In the genomic region with DNA sequence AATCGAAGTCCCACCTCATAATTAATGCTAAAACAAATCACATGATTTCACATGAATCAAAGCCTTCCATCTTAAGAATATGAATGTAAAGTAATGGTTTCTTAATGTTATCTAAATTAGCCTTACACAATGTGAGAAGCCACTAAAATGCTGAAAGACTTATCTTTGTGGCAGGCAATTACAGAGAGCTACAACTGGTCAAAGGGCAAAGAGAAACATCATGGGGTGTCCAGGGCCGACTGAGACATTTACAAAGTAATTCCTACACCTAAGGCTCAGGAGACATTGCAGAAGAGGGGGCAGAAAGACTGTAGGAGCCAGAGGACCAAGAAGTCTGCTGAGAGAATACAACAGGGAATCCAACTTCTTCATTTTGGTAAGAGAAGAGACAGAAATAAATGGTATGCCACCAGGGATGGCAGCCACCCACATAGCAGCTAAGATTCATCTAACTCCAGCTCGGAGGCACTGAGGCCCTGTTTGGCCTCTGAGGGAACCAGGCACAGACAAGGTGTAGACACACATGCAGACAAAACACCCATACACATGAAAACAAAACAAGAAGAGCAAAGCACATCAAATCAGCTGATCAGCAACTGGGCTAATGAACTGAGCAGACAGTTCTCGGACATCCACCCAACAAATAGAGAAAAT, we compare ENCODE assay signal across 28 mouse cellular contexts. TPM values are rescaled to one million over a fixed set of nuclear protein-coding genes. Genes with fewer than 3 reads are reported as not detected.
DNase-seq lines count a peak whose midpoint lies in the region; ATAC-seq and TF ChIP-seq lines count a peak whose summit lies in the region.
"Had no signal": no experiment of that assay in that cellular context is flagged by ENCODE, and none has a peak within 500 bp of the region (broad histone marks: within the 10 kb centered on the region; RNA-seq: fewer than 3 reads in every experiment).

No protein-coding gene starts in this region.

- H3K27me3 ChIP-seq in liver, embryonic 15.5 days, result no peaks in the 10 kb centered on the region
- H3K27me3 ChIP-seq in liver, embryonic 11.5 days (replicated peaks; ENCODE audit: control insufficient read depth, insufficient read depth, low read length), result no peaks in the 10 kb centered on the region
- H3K27me3 ChIP-seq in small intestine, adult 2 months (ENCODE audit: control insufficient read depth, insufficient read depth, low read length), result no peaks in the 10 kb centered on the region
- H3K27me3 ChIP-seq: embryonic facial prominence, embryonic 13.5 days; forebrain, embryonic 12.5 days; forebrain, embryonic 15.5 days; heart, embryonic 13.5 days; hindbrain, embryonic 12.5 days; hindbrain, embryonic 15.5 days had no signal

- no peak for TF ChIP-seq CTCF in small intestine, adult 2 months (IDR thresholded peaks at IDR 0.05; ENCODE audit: extremely low read depth, insufficient read length, insufficient replicate concordance, low read depth, low read length)

- no peak for DNase-seq in frontal cortex, postnatal 14 days (ENCODE audit: low spot score in 2 of 2)
- peak; percentile 53 for DNase-seq in kidney, adult 9 months
- no peak for DNase-seq in kidney, adult 11 months
- no peak for DNase-seq in liver, embryonic 11.5 days (ENCODE audit: low spot score)
- DNase-seq in embryo, embryonic 10.5 days (ENCODE audit: low spot score), result no peak
- DNase-seq: adrenal gland, adult 8-10 months; adrenal gland, postnatal 25 days; cerebellum, adult 18-20 months; cerebellum, adult 9-10 months; cerebellum, postnatal 14 days; gastrocnemius, adult 2 months; gastrocnemius, postnatal 14 days; heart, adult 2 months; heart, postnatal 14 days; heart, postnatal 4 days had no signal

- peak; percentile 84 for ATAC-seq in frontal cortex, adult (ENCODE audit: low TSS enrichment)
- ATAC-seq in liver, embryonic 15.5 days (ENCODE audit: insufficient read depth), result no peak
- no peak for ATAC-seq in liver, embryonic 11.5 days (replicated peaks; ENCODE audit: low FRiP score)
- ATAC-seq: activated CD4-positive, CD25-positive, alpha-beta regulatory T cell, adult 4 months; forebrain, embryonic 15.5 days had no signal

- H3K36me3 ChIP-seq in liver, embryonic 15.5 days (replicated peaks), result peaks cover 43% of the 10 kb centered on the region
- peaks cover 13% of the 10 kb centered on the region; the same call in 1 of the 2 replicates for H3K36me3 ChIP-seq in liver, embryonic 11.5 days (ENCODE audit: control insufficient read depth, insufficient read depth, low read length)
- peaks cover 42% of the 10 kb centered on the region for H3K36me3 ChIP-seq in small intestine, adult 2 months (ENCODE audit: control insufficient read depth, insufficient read depth, low read length)

- WGBS in liver, embryonic 15.5 days (ENCODE audit: insufficient replicate concordance), result 58% methylated on average over 4 of the region's 4 CpGs
- WGBS in liver, embryonic 11.5 days, result 80% methylated on average over 4 of the region's 4 CpGs
- 52% methylated on average over 4 of the region's 4 CpGs for WGBS in small intestine, adult 2 months

- TF ChIP-seq POLR2A in small intestine, adult 2 months (IDR thresholded peaks at IDR 0.05; ENCODE audit: low read depth, low read length), result no peak

- H3K9ac ChIP-seq in liver, embryonic 15.5 days, result no peak overlapping the region
- H3K9ac ChIP-seq in liver, embryonic 11.5 days (ENCODE audit: low read depth, low read length), result no peak overlapping the region
- H3K9ac ChIP-seq: embryonic facial prominence, embryonic 13.5 days; forebrain, embryonic 12.5 days; forebrain, embryonic 15.5 days; heart, embryonic 13.5 days; hindbrain, embryonic 12.5 days; hindbrain, embryonic 15.5 days had no signal

- no peaks in the 10 kb centered on the region for H3K9me3 ChIP-seq in liver, embryonic 15.5 days (replicated peaks)
- no peaks in the 10 kb centered on the region for H3K9me3 ChIP-seq in liver, embryonic 11.5 days (ENCODE audit: control insufficient read depth, low read length)
- H3K9me3 ChIP-seq: embryonic facial prominence, embryonic 13.5 days; forebrain, embryonic 12.5 days; forebrain, embryonic 15.5 days; heart, embryonic 10.5 days; heart, embryonic 13.5 days; hindbrain, embryonic 12.5 days; hindbrain, embryonic 15.5 days had no signal

- no peak overlapping the region for H3K4me3 ChIP-seq in liver, embryonic 15.5 days (replicated peaks)
- H3K4me3 ChIP-seq in liver, embryonic 11.5 days (ENCODE audit: low read depth, low read length), result no peak overlapping the region
- H3K4me3 ChIP-seq in small intestine, adult 2 months (ENCODE audit: low read depth, low read length), result no peak overlapping the region
- H3K4me3 ChIP-seq: embryonic facial prominence, embryonic 13.5 days; erythroblast, embryonic 14.5 days; forebrain, embryonic 12.5 days; forebrain, embryonic 15.5 days; gastrocnemius, adult 2 months; heart, adult 2 months; heart, embryonic 10.5 days; heart, embryonic 13.5 days; hindbrain, embryonic 12.5 days; hindbrain, embryonic 15.5 days had no signal

- no peak overlapping the region for H3K4me2 ChIP-seq in liver, embryonic 15.5 days
- H3K4me2 ChIP-seq in liver, embryonic 11.5 days, result no peak overlapping the region
- H3K4me2 ChIP-seq: embryonic facial prominence, embryonic 13.5 days; forebrain, embryonic 12.5 days; forebrain, embryonic 15.5 days; heart, embryonic 13.5 days; hindbrain, embryonic 12.5 days; hindbrain, embryonic 15.5 days had no signal

- 0 out of 2 replicates have a peak, but pooled peaks cover 3% of the 10 kb centered on the region for H3K4me1 ChIP-seq in liver, embryonic 15.5 days (replicated peaks)
- no peaks in the 10 kb centered on the region for H3K4me1 ChIP-seq in liver, embryonic 11.5 days (replicated peaks; ENCODE audit: control insufficient read depth, insufficient read depth, low read length)
- peaks cover 4% of the 10 kb centered on the region; the same call in 1 of the 2 replicates for H3K4me1 ChIP-seq in small intestine, adult 2 months (ENCODE audit: control insufficient read depth, insufficient read depth, insufficient read length, low read length)
- H3K4me1 ChIP-seq: embryonic facial prominence, embryonic 13.5 days; forebrain, embryonic 12.5 days; forebrain, embryonic 15.5 days; heart, embryonic 10.5 days; heart, embryonic 13.5 days; hindbrain, embryonic 12.5 days; hindbrain, embryonic 15.5 days had no signal

- 0 out of 2 replicates have a peak overlapping the region, but pooled peaks have one; percentile 14 for H3K27ac ChIP-seq in liver, embryonic 15.5 days (replicated peaks)
- H3K27ac ChIP-seq in liver, embryonic 11.5 days (ENCODE audit: low read depth, low read length), result no peak overlapping the region
- peak overlapping the region; percentile 76 for H3K27ac ChIP-seq in small intestine, adult 2 months (ENCODE audit: insufficient read depth, low read depth, low read length)
- H3K27ac ChIP-seq: embryonic facial prominence, embryonic 13.5 days; forebrain, embryonic 12.5 days; forebrain, embryonic 15.5 days; gastrocnemius, adult 2 months; heart, adult 2 months; heart, embryonic 10.5 days; heart, embryonic 13.5 days; hindbrain, embryonic 12.5 days; hindbrain, embryonic 15.5 days had no signal

RNA-seq across cellular contexts. Expression of a gene that starts 14.3 kb away (rescaled TPM):
- 17.8 and 20.6 TPM in 2 replicates for polyA plus RNA-seq in liver, embryonic 15.5 days (2015; fragmentation: Nextera tagmentation; extraction: Ambion mirVana)
- polyA plus RNA-seq in liver, embryonic 11.5 days (2014; fragmentation: Nextera tagmentation; extraction: Ambion mirVana), result 22.4 and 24.2 TPM in 2 replicates
- 4.1 and 10.9 TPM in 2 replicates for polyA plus RNA-seq in small intestine, adult 2 months (2012; rRNA removed)

RNA-seq across cellular contexts. Expression of a gene that starts 26.3 kb away (rescaled TPM):
- polyA plus RNA-seq in liver, embryonic 15.5 days (2015; fragmentation: Nextera tagmentation; extraction: Ambion mirVana), result 26.7 and 31.2 TPM in 2 replicates
- polyA plus RNA-seq in liver, embryonic 11.5 days (2014; fragmentation: Nextera tagmentation; extraction: Ambion mirVana), result 4.4 and 5.1 TPM in 2 replicates
- polyA plus RNA-seq in small intestine, adult 2 months (2012; rRNA removed), result 0.37 and 0.71 TPM in 2 replicates
- polyA plus RNA-seq: activated CD4-positive, CD25-positive, alpha-beta regulatory T cell, adult 4 months; embryonic facial prominence, embryonic 13.5 days; erythroblast, embryonic 14.5 days; forebrain, embryonic 12.5 days; forebrain, embryonic 15.5 days; heart, adult 2 months; heart, embryonic 16.5 days; hindbrain, embryonic 12.5 days; hindbrain, embryonic 15.5 days had no signal

RNA-seq across cellular contexts. Expression of a gene that starts 52.0 kb away (rescaled TPM):
- polyA plus RNA-seq in liver, embryonic 15.5 days (2015; fragmentation: Nextera tagmentation; extraction: Ambion mirVana), result 19.4 and 20.2 TPM in 2 replicates
- 42.2 and 44.4 TPM in 2 replicates for polyA plus RNA-seq in liver, embryonic 11.5 days (2014; fragmentation: Nextera tagmentation; extraction: Ambion mirVana)
- 5.1 and 12.4 TPM in 2 replicates for polyA plus RNA-seq in small intestine, adult 2 months (2012; rRNA removed)
